Mouse (Mus musculus): ENCODE results near the gene Cryl1. TPM values are rescaled to one million over a fixed set of nuclear protein-coding genes. Genes with fewer than 3 reads are reported as not detected.

Cryl1 gene
- total and polyA plus RNA-seq, 3 experiments: 5.6 to 12.4 (median 6.7) TPM

DNA sequence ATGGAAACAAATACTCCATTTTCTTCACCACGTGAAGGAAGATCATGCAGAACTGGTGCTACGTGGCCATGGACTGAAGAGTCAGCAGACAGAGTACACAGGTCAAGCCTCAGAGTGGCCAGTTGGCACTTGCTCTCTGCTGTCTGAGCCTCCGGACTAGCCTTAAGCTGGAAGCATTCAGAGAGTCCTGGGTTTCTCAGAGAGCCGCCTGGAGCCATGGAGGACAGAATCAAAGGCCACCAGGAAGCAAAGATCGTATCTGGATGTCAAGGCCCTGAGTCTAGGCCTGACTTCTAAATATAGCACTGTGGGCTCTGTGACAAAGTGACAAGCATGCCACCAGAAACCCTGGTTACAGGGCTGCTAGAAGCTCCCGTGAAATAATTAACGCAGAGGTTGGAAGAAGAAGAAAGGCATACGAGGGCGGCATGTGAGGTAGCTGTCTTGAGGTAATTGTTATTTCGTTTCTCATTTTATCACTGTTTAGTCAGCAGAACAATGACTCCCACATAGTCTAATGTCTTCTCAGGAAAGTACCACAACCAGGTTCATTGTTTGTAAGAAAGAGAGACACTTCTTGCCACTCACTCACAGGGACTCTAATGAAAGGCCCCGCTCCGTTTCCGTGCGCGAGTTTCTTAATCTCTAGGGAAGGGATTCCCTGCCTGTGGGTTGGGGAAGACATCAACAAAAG lies 55.1 kb downstream of the Cryl1 start:
- H3K27me3 ChIP-seq (ENCODE audit: control insufficient read depth, insufficient read depth, low read length): no peaks in the 10 kb centered on the region
- H3K36me3 ChIP-seq (ENCODE audit: control insufficient read depth, insufficient read depth, low read length): no peaks in the 10 kb centered on the region
- H3K9ac ChIP-seq (ENCODE audit: low read depth, low read length): no peak overlapping the region
- DNase-seq: no peak
- H3K4me1 ChIP-seq (ENCODE audit: control insufficient read depth, insufficient read depth, low read length): peaks cover 5% of the 10 kb centered on the region
- H3K27ac ChIP-seq: no peak overlapping the region
- intact Hi-C loops (cut with DNase I): no loop called here
- WGBS: 34% methylated on average over 15 of the region's 15 CpGs
- no peak overlapping the region for H3K4me3 ChIP-seq
- no peak for TF ChIP-seq EP300 (IDR thresholded peaks at IDR 0.05; ENCODE audit: insufficient read depth, low read depth, low read length)
- no peak for TF ChIP-seq POLR2A (IDR thresholded peaks at IDR 0.05; ENCODE audit: insufficient read depth, low read depth, low read length)
- TF ChIP-seq CTCF (IDR thresholded peaks at IDR 0.05): no peak
- H3K79me2 ChIP-seq (replicated peaks; ENCODE audit: control insufficient read depth, insufficient read depth, low read length): no peaks in the 10 kb centered on the region

DNA sequence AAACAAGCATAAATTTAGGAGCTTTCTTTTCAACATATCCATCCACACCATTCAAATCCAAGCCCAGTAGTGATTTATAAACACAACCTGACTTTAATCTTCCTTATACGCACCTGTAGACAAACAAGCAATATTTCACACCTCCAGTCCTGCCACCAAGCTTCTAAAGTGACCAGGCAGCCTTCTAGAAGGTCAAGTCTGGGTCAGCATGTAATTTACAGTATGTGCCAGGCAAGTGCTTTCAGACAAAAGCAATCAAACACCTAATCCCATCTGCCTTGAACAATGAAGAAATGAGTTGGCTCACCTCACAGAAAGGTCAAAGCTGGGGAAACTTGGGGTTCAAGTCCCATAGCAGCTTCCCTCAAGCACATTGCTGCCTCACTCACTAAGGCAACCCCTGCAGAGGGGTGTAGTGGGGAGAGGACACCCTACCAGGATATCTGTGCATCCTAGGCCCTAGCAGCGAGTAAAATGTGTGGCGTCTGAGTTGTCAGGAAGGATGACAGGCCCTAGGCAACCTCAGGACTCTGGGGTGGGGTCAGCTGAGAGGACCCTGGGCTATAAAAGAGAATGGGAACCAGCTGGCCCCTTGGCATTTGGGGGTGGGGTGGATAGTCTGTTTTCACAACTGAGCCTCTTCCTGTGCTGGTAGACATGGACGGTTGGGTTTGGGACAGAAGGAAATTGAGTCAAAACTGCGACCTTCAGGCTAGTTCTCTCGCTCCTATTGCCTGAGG lies 55.8 kb downstream of the Cryl1 start:
- H3K4me1 ChIP-seq (ENCODE audit: control insufficient read depth, insufficient read depth, low read length): peaks cover 5% of the 10 kb centered on the region
- H3K9ac ChIP-seq (ENCODE audit: low read depth, low read length): no peak overlapping the region
- DNase-seq: no peak
- no peaks in the 10 kb centered on the region for H3K27me3 ChIP-seq (ENCODE audit: control insufficient read depth, insufficient read depth, low read length)
- TF ChIP-seq CTCF (IDR thresholded peaks at IDR 0.05): no peak
- TF ChIP-seq POLR2A (IDR thresholded peaks at IDR 0.05; ENCODE audit: insufficient read depth, low read depth, low read length): no peak
- no peak for TF ChIP-seq EP300 (IDR thresholded peaks at IDR 0.05; ENCODE audit: insufficient read depth, low read depth, low read length)
- no peaks in the 10 kb centered on the region for H3K79me2 ChIP-seq (replicated peaks; ENCODE audit: control insufficient read depth, insufficient read depth, low read length)
- no peaks in the 10 kb centered on the region for H3K36me3 ChIP-seq (ENCODE audit: control insufficient read depth, insufficient read depth, low read length)
- no peak overlapping the region for H3K27ac ChIP-seq
- WGBS: 84% methylated on average over 6 of the region's 6 CpGs
- no peak overlapping the region for H3K4me3 ChIP-seq
- intact Hi-C loops (cut with DNase I): no loop called here

DNA sequence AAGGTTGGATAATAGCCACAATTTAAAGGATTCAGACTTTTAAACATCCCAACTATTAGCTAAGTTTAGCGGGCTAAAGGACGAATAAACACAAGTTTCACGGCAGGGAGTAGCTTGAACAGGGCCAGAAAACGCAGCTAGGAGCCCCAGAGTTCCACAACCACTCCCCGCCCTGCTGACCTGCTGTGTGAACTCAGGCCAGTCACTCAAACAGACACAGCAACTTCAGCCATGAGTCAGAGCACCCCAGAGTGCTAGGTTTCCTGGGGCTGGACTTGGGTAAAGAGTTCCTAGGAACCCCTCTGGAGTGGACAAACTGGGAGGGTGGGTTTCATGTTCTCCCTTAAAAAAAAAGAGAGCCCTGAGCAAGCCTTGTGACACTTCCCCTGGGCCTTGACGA lies 59.7 kb downstream of the Cryl1 start:
- no peak for DNase-seq
- peaks cover 2% of the 10 kb centered on the region; the same call in 1 of the 2 replicates for H3K4me1 ChIP-seq (ENCODE audit: control insufficient read depth, insufficient read depth, low read length)
- H3K9ac ChIP-seq (ENCODE audit: low read depth, low read length): no peak overlapping the region

DNA sequence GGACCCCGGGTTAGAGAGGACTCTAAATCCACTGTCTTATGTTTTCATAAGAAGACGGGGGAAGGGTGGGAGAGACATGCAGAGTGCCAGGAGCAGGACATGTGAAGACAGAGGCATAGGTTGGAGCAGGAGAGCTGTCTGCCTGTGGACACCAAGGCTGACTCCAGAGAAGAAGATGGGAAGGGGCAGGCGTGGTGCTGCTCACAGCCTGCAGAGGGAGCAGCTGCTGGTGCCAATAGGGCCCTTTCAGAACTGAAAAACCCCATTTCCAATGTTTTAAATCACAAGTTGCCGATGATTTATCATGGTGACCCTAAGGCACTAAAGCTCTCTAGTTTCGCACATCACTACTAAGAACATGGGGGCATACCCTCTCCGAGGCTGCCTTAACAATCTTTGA lies 63.5 kb downstream of the Cryl1 start:
- intact Hi-C loops (cut with DNase I): no loop called here
- no peaks in the 10 kb centered on the region for H3K79me2 ChIP-seq (replicated peaks; ENCODE audit: control insufficient read depth, insufficient read depth, low read length)
- 82% methylated on average over 6 of the region's 6 CpGs for WGBS
- TF ChIP-seq CTCF (IDR thresholded peaks at IDR 0.05) (peak; percentile 26), POLR2A (IDR thresholded peaks at IDR 0.05; ENCODE audit: insufficient read depth, low read depth, low read length) (no peak), EP300 (IDR thresholded peaks at IDR 0.05; ENCODE audit: insufficient read depth, low read depth, low read length) (no peak)
- H3K27me3 ChIP-seq (ENCODE audit: control insufficient read depth, insufficient read depth, low read length): no peaks in the 10 kb centered on the region
- no peaks in the 10 kb centered on the region for H3K36me3 ChIP-seq (ENCODE audit: control insufficient read depth, insufficient read depth, low read length)
- H3K9ac ChIP-seq (ENCODE audit: low read depth, low read length): no peak overlapping the region
- no peak for DNase-seq
- no peak overlapping the region for H3K27ac ChIP-seq
- no peaks in the 10 kb centered on the region for H3K4me1 ChIP-seq (ENCODE audit: control insufficient read depth, insufficient read depth, low read length)
- H3K4me3 ChIP-seq: no peak overlapping the region

More for the DNA sequence above, 59.7 kb downstream of the Cryl1 start:
- Histone ChIP-seq H3K27ac (no peak overlapping the region), H3K36me3 (ENCODE audit: control insufficient read depth, insufficient read depth, low read length) (no peaks in the 10 kb centered on the region), H3K79me2 (replicated peaks; ENCODE audit: control insufficient read depth, insufficient read depth, low read length) (no peaks in the 10 kb centered on the region), H3K4me3 (no peak overlapping the region), H3K27me3 (ENCODE audit: control insufficient read depth, insufficient read depth, low read length) (no peaks in the 10 kb centered on the region)
- intact Hi-C loops (cut with DNase I): no loop called here
- TF ChIP-seq CTCF (IDR thresholded peaks at IDR 0.05) (no peak), POLR2A (IDR thresholded peaks at IDR 0.05; ENCODE audit: insufficient read depth, low read depth, low read length) (no peak), EP300 (IDR thresholded peaks at IDR 0.05; ENCODE audit: insufficient read depth, low read depth, low read length) (no peak)
- WGBS: 70% methylated on average over 6 of the region's 6 CpGs

DNA sequence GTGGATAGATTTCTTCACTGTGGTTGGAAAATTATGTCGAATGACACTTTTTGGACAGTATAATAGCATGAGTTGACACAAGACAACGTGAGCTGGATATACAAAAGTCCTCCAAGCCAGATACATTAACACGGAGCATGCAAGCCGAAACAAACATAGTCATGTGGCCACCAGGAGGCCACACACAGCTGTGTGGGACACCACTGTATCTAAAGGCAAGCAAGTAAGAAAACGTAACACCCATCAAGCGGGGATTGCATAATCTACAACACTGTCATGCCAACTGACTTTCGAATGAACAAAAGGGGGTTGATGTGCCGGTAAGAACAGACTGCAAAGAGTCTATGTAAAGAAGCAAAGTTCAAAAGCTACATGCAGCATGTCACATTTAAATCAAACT lies 65.8 kb downstream of the Cryl1 start:
- no peaks in the 10 kb centered on the region for H3K79me2 ChIP-seq (replicated peaks; ENCODE audit: control insufficient read depth, insufficient read depth, low read length)
- intact Hi-C loops (cut with DNase I): no loop called here
- no peak overlapping the region for H3K4me3 ChIP-seq
- WGBS: 85% methylated on average over 8 of the region's 8 CpGs
- no peaks in the 10 kb centered on the region for H3K27me3 ChIP-seq (ENCODE audit: control insufficient read depth, insufficient read depth, low read length)
- TF ChIP-seq EP300 (IDR thresholded peaks at IDR 0.05; ENCODE audit: insufficient read depth, low read depth, low read length): no peak
- TF ChIP-seq POLR2A (IDR thresholded peaks at IDR 0.05; ENCODE audit: insufficient read depth, low read depth, low read length): no peak
- H3K27ac ChIP-seq: no peak overlapping the region
- H3K4me1 ChIP-seq (ENCODE audit: control insufficient read depth, insufficient read depth, low read length): no peaks in the 10 kb centered on the region
- no peak overlapping the region for H3K9ac ChIP-seq (ENCODE audit: low read depth, low read length)
- no peaks in the 10 kb centered on the region for H3K36me3 ChIP-seq (ENCODE audit: control insufficient read depth, insufficient read depth, low read length)
- no peak for DNase-seq

DNA sequence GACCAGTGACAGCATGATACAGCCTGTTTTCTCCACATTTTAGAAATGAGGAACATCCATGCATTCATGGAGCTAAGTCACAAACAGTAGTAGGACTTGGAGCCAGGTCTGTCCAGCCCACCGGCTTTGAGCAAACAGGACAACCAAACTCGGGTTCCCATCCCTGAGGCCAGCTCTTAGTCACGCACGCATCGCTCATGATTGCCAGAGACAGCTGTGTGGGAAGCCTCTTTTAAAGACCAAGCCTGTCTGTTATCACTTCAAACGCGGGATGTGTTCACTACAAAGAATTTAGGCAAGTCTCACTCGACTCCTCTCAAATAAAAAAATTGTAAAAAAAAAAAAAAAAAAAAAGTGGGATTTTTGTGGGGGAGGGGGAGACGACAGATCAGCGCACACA lies 67.2 kb downstream of the Cryl1 start:
- Histone ChIP-seq H3K4me1 (ENCODE audit: control insufficient read depth, insufficient read depth, low read length) (no peaks in the 10 kb centered on the region), H3K79me2 (replicated peaks; ENCODE audit: control insufficient read depth, insufficient read depth, low read length) (no peaks in the 10 kb centered on the region), H3K36me3 (ENCODE audit: control insufficient read depth, insufficient read depth, low read length) (no peaks in the 10 kb centered on the region), H3K4me3 (no peak overlapping the region), H3K27ac (no peak overlapping the region), H3K27me3 (ENCODE audit: control insufficient read depth, insufficient read depth, low read length) (no peaks in the 10 kb centered on the region), H3K9ac (ENCODE audit: low read depth, low read length) (no peak overlapping the region)
- 69% methylated on average over 10 of the region's 10 CpGs for WGBS
- intact Hi-C loops (cut with DNase I): no loop called here
- no peak for TF ChIP-seq CTCF (IDR thresholded peaks at IDR 0.05)
- TF ChIP-seq POLR2A (IDR thresholded peaks at IDR 0.05; ENCODE audit: insufficient read depth, low read depth, low read length): no peak
- no peak for TF ChIP-seq EP300 (IDR thresholded peaks at IDR 0.05; ENCODE audit: insufficient read depth, low read depth, low read length)
- DNase-seq: no peak
